Mouse (Mus musculus) lung, postnatal 0 days (tissue): ENCODE measurements around the gene Slc12a9. TPM values are rescaled to one million over a fixed set of nuclear protein-coding genes. Genes with fewer than 3 reads are reported as not detected.

Experiments used
- ATAC-seq: fragments of 200-750 bp; cut with Nextera tagmentation; 2 replicates; pipeline ENCODE4 v1.8.0; 2017; ENCODE audit warnings: moderate library complexity
- DNase-seq: peaks from one replicate; pipeline ENCODE4 v3.0.0-alpha.2; 2016; ENCODE audit warnings: low spot score
- H3K27ac ChIP-seq: fragments of 300-500 bp; sonication (generic); 2 replicates; pipeline ENCODE4 v1.5.1; 2014; ENCODE audit warnings: antibody characterized with exemption, mild to moderate bottlenecking, low read length, mixed read lengths
- H3K27me3 ChIP-seq: fragments of 300-500 bp; sonication (generic); replicated peaks from 2 replicates; pipeline ENCODE4 v1.6.1; 2014; ENCODE audit warnings: low read length, mixed read lengths; ENCODE audit not compliant: insufficient read depth
- H3K36me3 ChIP-seq: fragments of 300-500 bp; sonication (generic); 2 replicates; pipeline ENCODE4 v1.6.1; 2014; ENCODE audit warnings: low read length, mixed read lengths; ENCODE audit not compliant: insufficient read depth
- H3K4me1 ChIP-seq: fragments of 300-500 bp; sonication (generic); 2 replicates; pipeline ENCODE4 v1.6.1; 2014; ENCODE audit warnings: antibody characterized with exemption, low read depth, low read length, mixed read lengths; ENCODE audit not compliant: insufficient read depth
- H3K4me2 ChIP-seq: fragments of 300-500 bp; sonication (generic); replicated peaks from 2 replicates; pipeline ENCODE4 v1.6.1; 2014; ENCODE audit warnings: low read depth, mild to moderate bottlenecking, low read length, moderate library complexity, mixed read lengths
- H3K4me3 ChIP-seq: fragments of 300-500 bp; sonication (generic); 2 replicates; pipeline ENCODE4 v1.5.1; 2014; ENCODE audit warnings: low read depth, low read length
- H3K9ac ChIP-seq: fragments of 300-500 bp; sonication (generic); replicated peaks from 2 replicates; pipeline ENCODE4 v1.6.1; 2014; ENCODE audit warnings: low read depth, mild to moderate bottlenecking
- H3K9me3 ChIP-seq: fragments of 300-500 bp; sonication (generic); 2 replicates; pipeline ENCODE4 v1.6.1; 2016; ENCODE audit warnings: low read length, mixed read lengths
- CTCF ChIP-seq: IDR thresholded peaks from 2 replicates; pipeline ENCODE4 v1.5.1; 2016; ENCODE audit warnings: antibody characterized with exemption, mild to moderate bottlenecking
- EP300 ChIP-seq: IDR thresholded peaks from 2 replicates; pipeline ENCODE4 v1.6.1; 2016; ENCODE audit warnings: antibody characterized with exemption, mild to moderate bottlenecking, control low read depth
- WGBS: fragments of 180-500 bp; shearing (Covaris S2); extraction: QIAGEN DNeasy Blood & Tissue Kit; methylation state at CpG from one replicate; pipeline ENCODE4 v1.1.7; 2014; 5-methylcytosine and 5-hydroxymethylcytosine counted together
- polyA plus RNA-seq: library from polyadenylated mRNA; unstranded; fragments of >200 nt; fragmentation: Nextera tagmentation; extraction: Ambion mirVana; gene quantifications from 2 replicates; pipeline ENCODE4 v1.2.1, GENCODE M21; 2015

Slc12a9 gene
- polyA plus RNA-seq, 1 experiment from 2014 or later, result 8.2 TPM

DNA sequence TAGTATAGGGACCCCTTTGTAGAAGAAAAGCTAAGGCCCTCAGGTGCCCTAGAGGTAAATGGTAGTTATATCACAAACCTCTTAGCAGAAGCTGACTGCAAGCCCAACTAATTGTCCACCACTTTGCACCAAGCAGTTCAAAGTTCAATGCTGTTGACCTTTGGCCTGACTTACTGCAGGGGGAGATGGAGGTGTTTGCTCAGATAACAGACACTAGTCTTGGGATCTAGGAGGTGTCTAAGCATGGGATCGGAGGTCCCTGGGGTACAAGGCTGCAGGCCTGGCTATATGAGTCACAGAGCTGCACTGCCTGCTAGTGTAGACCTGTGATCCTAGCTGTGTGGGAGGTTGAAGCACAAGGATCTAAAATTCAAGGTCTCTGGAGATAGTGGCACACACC lies 14.8 kb downstream of the Slc12a9 start:
- ATAC-seq (no peak), DNase-seq (no peak)
- Histone ChIP-seq H3K9ac (no peak overlapping the region), H3K4me2 (no peak overlapping the region), H3K36me3 (peaks cover 6% of the 10 kb centered on the region; the same call in 1 of the 2 replicates), H3K27ac (no peak overlapping the region), H3K9me3 (no peaks in the 10 kb centered on the region), H3K27me3 (no peaks in the 10 kb centered on the region), H3K4me1 (peaks cover 10% of the 10 kb centered on the region), H3K4me3 (no peak overlapping the region)
- TF ChIP-seq EP300, result no peak
- no peak for TF ChIP-seq CTCF
- 70% methylated on average over 1 of the region's 1 CpGs for WGBS

DNA sequence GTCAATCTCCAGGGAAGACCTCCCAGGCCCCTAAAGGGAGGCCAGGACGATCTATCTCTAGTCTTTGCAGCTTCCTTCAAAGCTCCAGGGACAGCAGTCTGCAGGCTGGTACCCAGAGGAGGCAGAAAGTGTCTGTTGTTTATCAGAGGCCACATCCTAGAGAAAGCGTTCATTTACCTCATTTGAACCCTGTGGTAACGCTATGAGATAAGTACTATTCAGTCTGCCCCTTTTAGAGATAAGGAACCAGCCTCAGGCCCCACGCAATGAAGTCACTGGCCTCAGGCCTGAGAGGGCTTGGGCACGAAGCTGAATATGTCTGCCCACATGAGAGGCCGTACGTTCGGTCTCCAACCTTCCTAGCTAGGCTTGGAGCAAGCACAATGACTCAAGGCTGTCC lies 16.0 kb downstream of the Slc12a9 start:
- Histone ChIP-seq H3K4me2 (no peak overlapping the region), H3K27ac (no peak overlapping the region), H3K9ac (no peak overlapping the region), H3K36me3 (peaks cover 6% of the 10 kb centered on the region; the same call in 1 of the 2 replicates), H3K4me3 (no peak overlapping the region), H3K27me3 (no peaks in the 10 kb centered on the region), H3K9me3 (no peaks in the 10 kb centered on the region), H3K4me1 (peaks cover 10% of the 10 kb centered on the region)
- no peak for DNase-seq
- TF ChIP-seq CTCF, result no peak
- TF ChIP-seq EP300, result no peak
- no peak for ATAC-seq
- 70% methylated on average over 8 of the region's 8 CpGs for WGBS

DNA sequence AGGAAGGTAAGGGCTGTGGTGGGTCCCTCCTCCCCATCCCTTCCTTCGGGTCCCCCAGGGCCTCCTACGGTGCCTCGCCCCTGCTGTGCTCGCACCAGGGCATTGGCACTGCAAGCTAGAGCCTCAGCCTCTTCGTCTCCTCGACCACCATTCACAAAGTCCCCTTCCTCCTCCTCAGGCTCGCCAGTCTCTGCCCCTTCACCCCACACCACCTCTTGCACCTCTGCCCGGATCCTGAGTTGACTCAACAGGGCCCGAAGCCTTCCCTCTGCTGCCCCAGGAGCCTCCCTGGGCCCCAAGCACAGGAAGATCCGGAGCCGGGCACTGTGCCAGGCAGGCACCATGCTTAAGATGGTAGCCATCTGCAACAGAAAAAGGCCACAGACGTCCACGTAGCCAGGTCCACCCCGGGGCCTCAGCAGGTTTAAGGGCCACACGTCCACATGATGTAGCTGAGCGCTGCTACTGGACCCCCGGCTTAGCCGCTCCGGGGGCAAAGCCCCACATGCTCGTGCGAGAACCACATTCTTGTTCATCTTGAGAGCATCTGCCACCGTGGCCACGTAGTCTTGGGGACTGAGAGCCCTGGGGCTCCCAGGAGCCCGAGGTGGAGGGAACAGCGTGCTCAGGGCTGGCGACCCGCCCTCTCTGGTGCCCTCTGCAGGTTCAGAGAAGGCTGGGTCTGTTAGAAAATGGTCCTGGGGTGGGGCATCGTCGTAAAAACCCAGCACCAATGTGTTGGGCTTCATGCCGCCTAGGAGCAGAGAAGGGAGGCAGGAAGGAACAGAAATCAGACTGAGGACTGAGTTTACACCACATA lies 18.1 kb downstream of the Slc12a9 start:
- peak; percentile 59 for DNase-seq
- Histone ChIP-seq H3K27ac (no peak overlapping the region), H3K9ac (no peak overlapping the region), H3K4me1 (peaks cover 10% of the 10 kb centered on the region), H3K4me2 (no peak overlapping the region), H3K36me3 (peaks cover 11% of the 10 kb centered on the region; the same call in 1 of the 2 replicates), H3K4me3 (no peak overlapping the region), H3K27me3 (no peaks in the 10 kb centered on the region), H3K9me3 (no peaks in the 10 kb centered on the region)
- WGBS, result 36% methylated on average over 30 of the region's 30 CpGs
- TF ChIP-seq EP300 (no peak), CTCF (peak; percentile 66)
- peak; percentile 29 for ATAC-seq

GRCm38 (mm10) chr5:137314193-137315083 lies 19.0 kb downstream of the Slc12a9 start, which contains the start of gene Trip6:
Trip6 (minus strand) TSS chr5:137314404.
- Histone ChIP-seq H3K36me3 (0 out of 2 replicates have a peak, but pooled peaks cover 11% of the 10 kb centered on the region), H3K9me3 (no peaks in the 10 kb centered on the region), H3K4me1 (peaks cover 10% of the 10 kb centered on the region), H3K27me3 (no peaks in the 10 kb centered on the region), H3K4me3 (peak within 1 kb of the TSS; percentile 60), H3K4me2 (peak within 1 kb of the TSS; percentile 83), H3K27ac (peak within 1 kb of the TSS; percentile 94), H3K9ac (peak within 1 kb of the TSS; percentile 89)
- DNase-seq (peak; percentile 95), ATAC-seq (peak; percentile 89)
- 20% methylated on average over 30 of the region's 30 CpGs for WGBS
- TF ChIP-seq CTCF, result peak; percentile 41
- TF ChIP-seq EP300, result no peak

GRCm38 (mm10) chr5:137313466-137314192 lies 19.8 kb downstream of the Slc12a9 start:
- Histone ChIP-seq H3K9ac (peak overlapping the region; percentile 89), H3K4me2 (peak overlapping the region; percentile 83), H3K36me3 (peaks cover 14% of the 10 kb centered on the region; the same call in 1 of the 2 replicates), H3K9me3 (no peaks in the 10 kb centered on the region), H3K4me1 (peaks cover 10% of the 10 kb centered on the region), H3K27ac (peak overlapping the region; percentile 94), H3K4me3 (peak overlapping the region; percentile 60), H3K27me3 (no peaks in the 10 kb centered on the region)
- DNase-seq (peak; percentile 76), ATAC-seq (peak; percentile 29; the same call in 1 of the 2 replicates)
- TF ChIP-seq EP300, result no peak
- TF ChIP-seq CTCF, result no peak
- WGBS, result 1% methylated on average over 22 of the region's 22 CpGs
